In the genomic region with DNA sequence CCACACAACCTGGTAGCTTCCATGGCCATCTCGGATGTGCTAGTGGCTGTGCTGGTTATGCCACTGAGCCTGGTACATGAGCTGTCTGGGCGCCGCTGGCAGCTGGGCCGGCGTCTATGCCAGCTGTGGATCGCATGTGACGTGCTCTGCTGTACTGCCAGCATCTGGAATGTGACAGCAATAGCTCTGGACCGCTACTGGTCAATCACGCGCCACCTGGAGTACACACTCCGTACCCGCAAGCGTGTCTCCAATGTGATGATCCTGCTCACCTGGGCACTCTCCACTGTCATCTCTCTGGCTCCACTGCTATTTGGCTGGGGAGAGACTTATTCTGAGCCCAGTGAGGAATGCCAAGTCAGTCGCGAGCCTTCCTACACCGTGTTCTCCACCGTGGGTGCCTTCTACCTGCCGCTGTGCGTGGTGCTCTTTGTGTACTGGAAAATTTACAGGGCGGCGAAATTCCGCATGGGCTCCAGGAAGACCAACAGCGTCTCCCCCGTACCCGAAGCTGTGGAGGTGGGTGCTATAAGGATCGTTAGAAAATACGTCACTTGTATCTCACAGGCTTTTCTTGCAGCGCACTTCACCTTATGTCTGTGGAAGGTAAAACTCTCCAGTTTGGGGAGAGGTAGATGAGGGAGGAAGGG, we compare ENCODE assay signal across 10 mouse cellular contexts. TPM values are rescaled to one million over a fixed set of nuclear protein-coding genes. Genes with fewer than 3 reads are reported as not detected.
DNase-seq lines count a peak whose midpoint lies in the region; ATAC-seq and TF ChIP-seq lines count a peak whose summit lies in the region.
"Had no signal": no experiment of that assay in that cellular context is flagged by ENCODE, and none has a peak within 500 bp of the region (broad histone marks: within the 10 kb centered on the region; RNA-seq: fewer than 3 reads in every experiment).

No protein-coding gene starts in this region.

- H3K4me1 ChIP-seq in forebrain, embryonic 15.5 days: 0 out of 2 replicates have a peak, but pooled peaks cover 4% of the 10 kb centered on the region
- peaks cover 8% of the 10 kb centered on the region for H3K4me1 ChIP-seq in forebrain, embryonic 10.5 days
- peaks cover 26% of the 10 kb centered on the region for H3K4me1 ChIP-seq in hindbrain, embryonic 15.5 days (replicated peaks)
- H3K4me1 ChIP-seq in neural tube, embryonic 15.5 days: peaks cover 28% of the 10 kb centered on the region
- no peaks in the 10 kb centered on the region for H3K4me1 ChIP-seq in lung, postnatal 0 days (ENCODE audit: insufficient read depth, low read depth, low read length)
- H3K4me1 ChIP-seq: liver, embryonic 15.5 days had no signal

- peak overlapping the region; percentile 47; the same call in 1 of the 2 replicates for H3K4me3 ChIP-seq in forebrain, embryonic 15.5 days
- no peak overlapping the region for H3K4me3 ChIP-seq in forebrain, embryonic 10.5 days
- H3K4me3 ChIP-seq in hindbrain, embryonic 15.5 days: peak overlapping the region; percentile 50
- H3K4me3 ChIP-seq in neural tube, embryonic 15.5 days (replicated peaks): peak overlapping the region; percentile 50
- no peak overlapping the region for H3K4me3 ChIP-seq in lung, postnatal 0 days (ENCODE audit: low read depth, low read length)
- H3K4me3 ChIP-seq: liver, embryonic 15.5 days had no signal

- H3K27me3 ChIP-seq in forebrain, embryonic 15.5 days: peaks cover 7% of the 10 kb centered on the region
- H3K27me3 ChIP-seq in forebrain, embryonic 10.5 days (ENCODE audit: poor library complexity, severe bottlenecking): peaks cover 25% of the 10 kb centered on the region
- H3K27me3 ChIP-seq in hindbrain, embryonic 15.5 days: no peaks in the 10 kb centered on the region
- no peaks in the 10 kb centered on the region for H3K27me3 ChIP-seq in neural tube, embryonic 15.5 days (replicated peaks)
- H3K27me3 ChIP-seq in lung, postnatal 0 days (replicated peaks; ENCODE audit: insufficient read depth, low read length): 0 out of 2 replicates have a peak, but pooled peaks cover 3% of the 10 kb centered on the region

- H3K27ac ChIP-seq in forebrain, embryonic 15.5 days (replicated peaks): no peak overlapping the region
- no peak overlapping the region for H3K27ac ChIP-seq in forebrain, embryonic 10.5 days
- no peak overlapping the region for H3K27ac ChIP-seq in hindbrain, embryonic 15.5 days (replicated peaks)
- H3K27ac ChIP-seq in neural tube, embryonic 15.5 days (replicated peaks): no peak overlapping the region
- H3K27ac ChIP-seq in lung, postnatal 0 days (ENCODE audit: low read length): no peak overlapping the region
- H3K27ac ChIP-seq: liver, embryonic 15.5 days had no signal

- TF ChIP-seq EP300 in lung, postnatal 0 days (IDR thresholded peaks at IDR 0.05): no peak

- no peak for TF ChIP-seq CTCF in lung, postnatal 0 days (IDR thresholded peaks at IDR 0.05)

- H3K36me3 ChIP-seq in forebrain, embryonic 15.5 days: no peaks in the 10 kb centered on the region
- H3K36me3 ChIP-seq in forebrain, embryonic 10.5 days (replicated peaks): no peaks in the 10 kb centered on the region
- no peaks in the 10 kb centered on the region for H3K36me3 ChIP-seq in hindbrain, embryonic 15.5 days
- H3K36me3 ChIP-seq in neural tube, embryonic 15.5 days: no peaks in the 10 kb centered on the region
- H3K36me3 ChIP-seq in lung, postnatal 0 days (ENCODE audit: insufficient read depth, low read length): no peaks in the 10 kb centered on the region
- H3K36me3 ChIP-seq: liver, embryonic 15.5 days had no signal

- H3K9me3 ChIP-seq in forebrain, embryonic 15.5 days: no peaks in the 10 kb centered on the region
- no peaks in the 10 kb centered on the region for H3K9me3 ChIP-seq in forebrain, embryonic 10.5 days
- H3K9me3 ChIP-seq in hindbrain, embryonic 15.5 days: no peaks in the 10 kb centered on the region
- no peaks in the 10 kb centered on the region for H3K9me3 ChIP-seq in neural tube, embryonic 15.5 days (replicated peaks)
- H3K9me3 ChIP-seq in lung, postnatal 0 days (ENCODE audit: low read length): no peaks in the 10 kb centered on the region
- H3K9me3 ChIP-seq: liver, embryonic 15.5 days had no signal

- peak; percentile 27 for ATAC-seq in forebrain, embryonic 15.5 days (replicated peaks)
- peak; percentile 57 for ATAC-seq in hindbrain, embryonic 15.5 days (ENCODE audit: low FRiP score, low read depth)
- peak; percentile 46; the same call in 1 of the 2 replicates for ATAC-seq in neural tube, embryonic 15.5 days (ENCODE audit: low FRiP score)
- ATAC-seq in lung, postnatal 0 days: no peak

- WGBS in forebrain, embryonic 15.5 days: 70% methylated on average over 28 of the region's 28 CpGs
- 72% methylated on average over 28 of the region's 28 CpGs for WGBS in forebrain, embryonic 10.5 days
- WGBS in hindbrain, embryonic 15.5 days: 74% methylated on average over 28 of the region's 28 CpGs
- WGBS in neural tube, embryonic 15.5 days: 73% methylated on average over 28 of the region's 28 CpGs
- 61% methylated on average over 28 of the region's 28 CpGs for WGBS in lung, postnatal 0 days

- peak overlapping the region; percentile 71; the same call in 1 of the 2 replicates for H3K4me2 ChIP-seq in forebrain, embryonic 15.5 days (replicated peaks)
- H3K4me2 ChIP-seq in hindbrain, embryonic 15.5 days: peak overlapping the region; percentile 77
- H3K4me2 ChIP-seq in neural tube, embryonic 15.5 days: peak overlapping the region; percentile 86
- no peak overlapping the region for H3K4me2 ChIP-seq in lung, postnatal 0 days (replicated peaks; ENCODE audit: low read depth, low read length)
- H3K4me2 ChIP-seq: liver, embryonic 15.5 days had no signal

- H3K9ac ChIP-seq in forebrain, embryonic 15.5 days (replicated peaks): no peak overlapping the region
- H3K9ac ChIP-seq in hindbrain, embryonic 15.5 days: no peak overlapping the region
- peak overlapping the region; percentile 61; the same call in 1 of the 2 replicates for H3K9ac ChIP-seq in neural tube, embryonic 15.5 days (replicated peaks)
- H3K9ac ChIP-seq in lung, postnatal 0 days (replicated peaks; ENCODE audit: low read depth): no peak overlapping the region
- H3K9ac ChIP-seq: liver, embryonic 15.5 days had no signal

- DNase-seq in forebrain, embryonic 10.5 days (ENCODE audit: extremely low spot score, low spot score): no peak
- peak; percentile 7 to 20 for DNase-seq in cerebellum, adult 18-20 months
- DNase-seq in adrenal gland, adult (ENCODE audit: inconsistent age in 2 of 2, low spot score in 1 of 2): no peak
- no peak for DNase-seq in lung, postnatal 0 days (ENCODE audit: low spot score)
- no peak for DNase-seq in Muller cell, postnatal 12 days (ENCODE audit: inconsistent ontology term)
- DNase-seq: gastrocnemius, postnatal 14 days had no signal

RNA-seq across cellular contexts. Expression of gene Htr5a, which starts 0.8 kb away (rescaled TPM):
- polyA plus RNA-seq in forebrain, embryonic 15.5 days (2015; fragmentation: Nextera tagmentation; extraction: Ambion mirVana): 0.66 and 0.72 TPM in 2 replicates
- not detected in 2 replicates for polyA plus RNA-seq in forebrain, embryonic 10.5 days (2016; fragmentation: Nextera tagmentation; extraction: Ambion mirVana)
- polyA plus RNA-seq in hindbrain, embryonic 15.5 days (2015; fragmentation: Nextera tagmentation; extraction: Ambion mirVana): 1.5 and 1.6 TPM in 2 replicates
- polyA plus RNA-seq in neural tube, embryonic 15.5 days (2015; fragmentation: Nextera tagmentation; extraction: Ambion mirVana): 1.0 and 1.1 TPM in 2 replicates
- polyA plus RNA-seq in lung, postnatal 0 days (2015; fragmentation: Nextera tagmentation; extraction: Ambion mirVana): not detected in 2 replicates
- polyA plus RNA-seq: liver, embryonic 15.5 days had no signal

RNA-seq across cellular contexts. Expression of gene Paxip1, which starts 51.3 kb away (rescaled TPM):
- polyA plus RNA-seq in forebrain, embryonic 15.5 days (2015; fragmentation: Nextera tagmentation; extraction: Ambion mirVana): 30.8 and 31.4 TPM in 2 replicates
- 58.7 and 60.7 TPM in 2 replicates for polyA plus RNA-seq in forebrain, embryonic 10.5 days (2016; fragmentation: Nextera tagmentation; extraction: Ambion mirVana)
- 27.0 and 30.1 TPM in 2 replicates for polyA plus RNA-seq in hindbrain, embryonic 15.5 days (2015; fragmentation: Nextera tagmentation; extraction: Ambion mirVana)
- 27.2 and 27.5 TPM in 2 replicates for polyA plus RNA-seq in neural tube, embryonic 15.5 days (2015; fragmentation: Nextera tagmentation; extraction: Ambion mirVana)
- 10.2 and 10.7 TPM in 2 replicates for polyA plus RNA-seq in lung, postnatal 0 days (2015; fragmentation: Nextera tagmentation; extraction: Ambion mirVana)

Comparison
In these comparisons a context has a peak if more than half of its experiments do, and no peak if none do; other contexts are left out.
1. H3K4me3 ChIP-seq: peak in forebrain, embryonic 15.5 days (single experiment), hindbrain, embryonic 15.5 days (single experiment) and neural tube, embryonic 15.5 days (single experiment); none in forebrain, embryonic 10.5 days (single experiment) and lung, postnatal 0 days (single experiment).
2. DNase-seq: peak in cerebellum, adult 18-20 months (2 of 2); none in forebrain, embryonic 10.5 days (single experiment), adrenal gland, adult (0 of 2), lung, postnatal 0 days (single experiment) and Muller cell, postnatal 12 days (single experiment).